Mouse (Mus musculus) stomach, embryonic 14.5 days (tissue): ENCODE results near the gene Sacm1l. TPM values are rescaled to one million over a fixed set of nuclear protein-coding genes. Genes with fewer than 3 reads are reported as not detected.

ENCODE experiments used
- ATAC-seq: fragments of 200-750 bp; cut with Nextera tagmentation; 2 replicates; pipeline ENCODE4 v1.8.0; 2017; ENCODE audit warnings: low read depth, moderate TSS enrichment; ENCODE audit not compliant: insufficient number of reproducible peaks, insufficient read depth, low FRiP score
- H3K27ac ChIP-seq: fragments of 300-500 bp; sonication (generic); 2 replicates; pipeline ENCODE4 v1.5.1; 2014; ENCODE audit warnings: mild to moderate bottlenecking, low read length, moderate library complexity, mixed read lengths
- H3K27me3 ChIP-seq: fragments of 300-500 bp; sonication (generic); 2 replicates; pipeline ENCODE4 v1.6.1; 2014; ENCODE audit warnings: low read length, control low read depth, mixed read lengths; ENCODE audit not compliant: control insufficient read depth, insufficient read depth
- H3K36me3 ChIP-seq: fragments of 300-500 bp; sonication (generic); 2 replicates; pipeline ENCODE4 v1.6.1; 2014; ENCODE audit warnings: mild to moderate bottlenecking, control low read depth, low read length, moderate library complexity, mixed read lengths; ENCODE audit not compliant: control insufficient read depth, insufficient read depth
- H3K4me1 ChIP-seq: fragments of 300-500 bp; sonication (generic); 2 replicates; pipeline ENCODE4 v1.6.1; 2014; ENCODE audit warnings: low read length, control low read depth, mixed read lengths; ENCODE audit not compliant: control insufficient read depth, insufficient read depth
- H3K4me2 ChIP-seq: fragments of 300-500 bp; sonication (generic); replicated peaks from 2 replicates; pipeline ENCODE4 v1.6.1; 2014; ENCODE audit warnings: low read depth, low read length, control low read depth
- H3K4me3 ChIP-seq: fragments of 300-500 bp; sonication (generic); 2 replicates; pipeline ENCODE4 v1.5.1; 2014; ENCODE audit warnings: low read depth, low read length, control low read depth
- H3K9ac ChIP-seq: fragments of 300-500 bp; sonication (generic); replicated peaks from 2 replicates; pipeline ENCODE4 v1.6.1; 2014; ENCODE audit warnings: low read depth, mild to moderate bottlenecking, control low read depth, low read length, moderate library complexity, mixed read lengths
- H3K9me3 ChIP-seq: fragments of 300-500 bp; sonication (generic); 2 replicates; pipeline ENCODE4 v1.6.1; 2016; ENCODE audit warnings: low read depth, low read length, control low read depth; ENCODE audit not compliant: control insufficient read depth
- WGBS: fragments of 180-500 bp; shearing (Covaris S2); extraction: QIAGEN DNeasy Blood & Tissue Kit; methylation state at CpG from one replicate; pipeline ENCODE4 v1.1.7; 2014; 5-methylcytosine and 5-hydroxymethylcytosine counted together
- polyA plus RNA-seq: library from polyadenylated mRNA; unstranded; fragments of >200 nt; fragmentation: Nextera tagmentation; extraction: Ambion mirVana; gene quantifications from 2 replicates; pipeline ENCODE4 v1.2.1, GENCODE M21; 2014

Sacm1l gene
- polyA plus RNA-seq, 1 experiment from 2014 or later = 51.7 TPM

GRCm38 (mm10) chr9:123577360-123578192 is 48.0 kb downstream of the Sacm1l start:
- no peak for ATAC-seq
- Histone ChIP-seq H3K9ac (no peak overlapping the region), H3K4me1 (no peaks in the 10 kb centered on the region), H3K4me2 (no peak overlapping the region), H3K4me3 (no peak overlapping the region), H3K36me3 (peaks cover 24% of the 10 kb centered on the region), H3K9me3 (no peaks in the 10 kb centered on the region), H3K27ac (no peak overlapping the region), H3K27me3 (no peaks in the 10 kb centered on the region)
- 81% methylated on average over 10 of the region's 10 CpGs for WGBS

- no peak for ATAC-seq
- no peaks in the 10 kb centered on the region for H3K9me3 ChIP-seq
- H3K27me3 ChIP-seq = no peaks in the 10 kb centered on the region
- peaks cover 23% of the 10 kb centered on the region for H3K36me3 ChIP-seq
- 69% methylated on average over 7 of the region's 7 CpGs for WGBS
- no peak overlapping the region for H3K9ac ChIP-seq
- H3K4me2 ChIP-seq = no peak overlapping the region
- no peak overlapping the region for H3K27ac ChIP-seq
- H3K4me3 ChIP-seq = no peak overlapping the region
- no peaks in the 10 kb centered on the region for H3K4me1 ChIP-seq
Observed at GRCm38 (mm10) chr9:123589240-123589910, 59.8 kb downstream of the Sacm1l start.

GRCm38 (mm10) chr9:123595194-123595593 is 65.6 kb downstream of the Sacm1l start:
- no peak for ATAC-seq
- no peaks in the 10 kb centered on the region for H3K4me1 ChIP-seq
- no peak overlapping the region for H3K9ac ChIP-seq
- no peak overlapping the region for H3K4me2 ChIP-seq
- H3K27ac ChIP-seq = no peak overlapping the region
- H3K36me3 ChIP-seq = peaks cover 13% of the 10 kb centered on the region; the same call in 1 of the 2 replicates
- WGBS = 89% methylated on average over 4 of the region's 4 CpGs
- H3K27me3 ChIP-seq = no peaks in the 10 kb centered on the region
- no peaks in the 10 kb centered on the region for H3K9me3 ChIP-seq
- H3K4me3 ChIP-seq = no peak overlapping the region

GRCm38 (mm10) chr9:123596910-123597309 is 67.4 kb downstream of the Sacm1l start:
- no peak overlapping the region for H3K4me2 ChIP-seq
- H3K4me1 ChIP-seq = no peaks in the 10 kb centered on the region
- peaks cover 10% of the 10 kb centered on the region; the same call in 1 of the 2 replicates for H3K36me3 ChIP-seq
- no peak for ATAC-seq
- H3K9ac ChIP-seq = no peak overlapping the region
- no peaks in the 10 kb centered on the region for H3K27me3 ChIP-seq
- no peak overlapping the region for H3K27ac ChIP-seq
- WGBS = 97% methylated on average over 2 of the region's 2 CpGs
- no peaks in the 10 kb centered on the region for H3K9me3 ChIP-seq
- no peak overlapping the region for H3K4me3 ChIP-seq

GRCm38 (mm10) chr9:123597376-123597775 is 67.8 kb downstream of the Sacm1l start:
- Histone ChIP-seq H3K4me2 (no peak overlapping the region), H3K9ac (no peak overlapping the region), H3K27ac (no peak overlapping the region), H3K4me1 (no peaks in the 10 kb centered on the region), H3K9me3 (no peaks in the 10 kb centered on the region), H3K4me3 (no peak overlapping the region), H3K27me3 (no peaks in the 10 kb centered on the region), H3K36me3 (peaks cover 10% of the 10 kb centered on the region; the same call in 1 of the 2 replicates)
- WGBS = 94% methylated on average over 2 of the region's 2 CpGs
- no peak for ATAC-seq

GRCm38 (mm10) chr9:123601529-123601928 is 72.0 kb downstream of the Sacm1l start:
- Histone ChIP-seq H3K36me3 (no peaks in the 10 kb centered on the region), H3K4me3 (no peak overlapping the region), H3K9me3 (no peaks in the 10 kb centered on the region), H3K4me1 (no peaks in the 10 kb centered on the region), H3K9ac (no peak overlapping the region), H3K27ac (no peak overlapping the region), H3K27me3 (no peaks in the 10 kb centered on the region), H3K4me2 (no peak overlapping the region)
- 69% methylated on average over 1 of the region's 1 CpGs for WGBS
- no peak for ATAC-seq

GRCm38 (mm10) chr9:123620311-123621098 is 90.9 kb downstream of the Sacm1l start:
- no peaks in the 10 kb centered on the region for H3K4me1 ChIP-seq
- no peaks in the 10 kb centered on the region for H3K36me3 ChIP-seq
- H3K4me2 ChIP-seq = no peak overlapping the region
- H3K9ac ChIP-seq = no peak overlapping the region
- 76% methylated on average over 5 of the region's 5 CpGs for WGBS
- H3K27me3 ChIP-seq = no peaks in the 10 kb centered on the region
- H3K9me3 ChIP-seq = no peaks in the 10 kb centered on the region
- no peak for ATAC-seq
- no peak overlapping the region for H3K27ac ChIP-seq
- H3K4me3 ChIP-seq = no peak overlapping the region

- H3K27me3 ChIP-seq = no peaks in the 10 kb centered on the region
- no peaks in the 10 kb centered on the region for H3K9me3 ChIP-seq
- H3K4me1 ChIP-seq = no peaks in the 10 kb centered on the region
- no peak overlapping the region for H3K9ac ChIP-seq
- H3K36me3 ChIP-seq = no peaks in the 10 kb centered on the region
- no peak for ATAC-seq
- 83% methylated on average over 2 of the region's 2 CpGs for WGBS
- no peak overlapping the region for H3K4me2 ChIP-seq
- no peak overlapping the region for H3K27ac ChIP-seq
- H3K4me3 ChIP-seq = no peak overlapping the region
Observed at GRCm38 (mm10) chr9:123624741-123625140, 95.2 kb downstream of the Sacm1l start.
